Mouse (Mus musculus): ENCODE data around the gene Ccdc124. TPM values are rescaled to one million over a fixed set of nuclear protein-coding genes. Genes with fewer than 3 reads are reported as not detected.
A peak's percentile ranks its signal among the peaks of the same experiment; 100 is the strongest.

Ccdc124 gene
- polyA plus RNA-seq, 1 experiment from 2014 or later, result 95.8 TPM

- WGBS, result 32% methylated on average over 22 of the region's 22 CpGs
- no peak overlapping the region for H3K4me2 ChIP-seq
- H3K4me3 ChIP-seq, result no peak overlapping the region
- ATAC-seq (ENCODE audit: insufficient number of reproducible peaks, low FRiP score, low TSS enrichment, low read depth), result no peak
- H3K36me3 ChIP-seq, result peaks cover 7% of the 10 kb centered on the region; the same call in 1 of the 2 replicates
- no peaks in the 10 kb centered on the region for H3K9me3 ChIP-seq
- H3K27ac ChIP-seq, result no peak overlapping the region; the same call in 1 of the 2 replicates
- H3K27me3 ChIP-seq, result no peaks in the 10 kb centered on the region
- no peak overlapping the region for H3K9ac ChIP-seq
- peaks cover 31% of the 10 kb centered on the region for H3K4me1 ChIP-seq
Measured at GRCm38 (mm10) chr8:70841147-70842072, 32.3 kb downstream of the Ccdc124 start.

GRCm38 (mm10) chr8:70840590-70840989 lies 33.1 kb downstream of the Ccdc124 start:
- 61% methylated on average over 10 of the region's 10 CpGs for WGBS
- Histone ChIP-seq H3K36me3 (peaks cover 14% of the 10 kb centered on the region), H3K27ac (no peak overlapping the region; the same call in 1 of the 2 replicates)

GRCm38 (mm10) chr8:70839408-70840351 lies 34.1 kb downstream of the Ccdc124 start, which contains the start of gene Arrdc2:
TSS of gene Arrdc2 (minus strand) at chr8:70839720.
- peak; percentile 97 for ATAC-seq (ENCODE audit: insufficient number of reproducible peaks, low FRiP score, low TSS enrichment, low read depth)
- peak within 1 kb of the TSS; percentile 93 for H3K27ac ChIP-seq
- no peaks in the 10 kb centered on the region for H3K9me3 ChIP-seq
- peaks cover 21% of the 10 kb centered on the region for H3K36me3 ChIP-seq
- H3K4me1 ChIP-seq, result peaks cover 26% of the 10 kb centered on the region
- no peaks in the 10 kb centered on the region for H3K27me3 ChIP-seq
- peak within 1 kb of the TSS; percentile 68 for H3K4me3 ChIP-seq
- peak within 1 kb of the TSS; percentile 70 for H3K9ac ChIP-seq
- H3K4me2 ChIP-seq, result peak within 1 kb of the TSS; percentile 88
- WGBS, result 2% methylated on average over 55 of the region's 55 CpGs

More at GRCm38 (mm10) chr8:70840590-70840989, 33.1 kb downstream of the Ccdc124 start:
- H3K27me3 ChIP-seq, result no peaks in the 10 kb centered on the region
- no peak overlapping the region for H3K4me3 ChIP-seq
- H3K4me1 ChIP-seq, result peaks cover 31% of the 10 kb centered on the region
- no peaks in the 10 kb centered on the region for H3K9me3 ChIP-seq
- ATAC-seq (ENCODE audit: insufficient number of reproducible peaks, low FRiP score, low TSS enrichment, low read depth), result no peak
- H3K4me2 ChIP-seq, result no peak overlapping the region
- H3K9ac ChIP-seq, result no peak overlapping the region

GRCm38 (mm10) chr8:70838654-70839407 lies 34.9 kb downstream of the Ccdc124 start:
- Histone ChIP-seq H3K9ac (peak overlapping the region; percentile 70), H3K4me1 (peaks cover 20% of the 10 kb centered on the region), H3K36me3 (peaks cover 21% of the 10 kb centered on the region), H3K9me3 (no peaks in the 10 kb centered on the region), H3K4me2 (peak overlapping the region; percentile 88), H3K27me3 (no peaks in the 10 kb centered on the region), H3K4me3 (peak overlapping the region; percentile 68), H3K27ac (peak overlapping the region; percentile 93)
- ATAC-seq (ENCODE audit: insufficient number of reproducible peaks, low FRiP score, low TSS enrichment, low read depth), result peak; percentile 33; the same call in 1 of the 2 replicates
- WGBS, result 2% methylated on average over 66 of the region's 66 CpGs

GRCm38 (mm10) chr8:70836666-70837065 lies 37.1 kb downstream of the Ccdc124 start:
- ATAC-seq (ENCODE audit: insufficient number of reproducible peaks, low FRiP score, low TSS enrichment, low read depth), result no peak
- Histone ChIP-seq H3K4me1 (peaks cover 35% of the 10 kb centered on the region), H3K4me3 (no peak overlapping the region), H3K9me3 (no peaks in the 10 kb centered on the region), H3K4me2 (no peak overlapping the region), H3K36me3 (peaks cover 21% of the 10 kb centered on the region), H3K9ac (no peak overlapping the region), H3K27ac (no peak overlapping the region), H3K27me3 (no peaks in the 10 kb centered on the region)
- WGBS, result 90% methylated on average over 12 of the region's 12 CpGs

GRCm38 (mm10) chr8:70834071-70834470 lies 39.7 kb downstream of the Ccdc124 start:
- 98% methylated on average over 3 of the region's 3 CpGs for WGBS
- H3K9ac ChIP-seq, result no peak overlapping the region
- H3K36me3 ChIP-seq, result peaks cover 21% of the 10 kb centered on the region
- H3K4me1 ChIP-seq, result peaks cover 22% of the 10 kb centered on the region
- ATAC-seq (ENCODE audit: insufficient number of reproducible peaks, low FRiP score, low TSS enrichment, low read depth), result no peak
- no peak overlapping the region for H3K27ac ChIP-seq
- no peaks in the 10 kb centered on the region for H3K27me3 ChIP-seq
- no peak overlapping the region for H3K4me2 ChIP-seq
- H3K9me3 ChIP-seq, result no peaks in the 10 kb centered on the region
- no peak overlapping the region for H3K4me3 ChIP-seq

- ATAC-seq (ENCODE audit: insufficient number of reproducible peaks, low FRiP score, low TSS enrichment, low read depth), result no peak
- H3K9me3 ChIP-seq, result no peaks in the 10 kb centered on the region
- peaks cover 21% of the 10 kb centered on the region for H3K36me3 ChIP-seq
- H3K4me1 ChIP-seq, result peaks cover 18% of the 10 kb centered on the region
- no peak overlapping the region for H3K4me2 ChIP-seq
- no peak overlapping the region for H3K9ac ChIP-seq
- no peak overlapping the region for H3K4me3 ChIP-seq
- no peaks in the 10 kb centered on the region for H3K27me3 ChIP-seq
- 45% methylated on average over 15 of the region's 15 CpGs for WGBS
- H3K27ac ChIP-seq, result no peak overlapping the region
Measured at GRCm38 (mm10) chr8:70833520-70833919, 40.2 kb downstream of the Ccdc124 start.

GRCm38 (mm10) chr8:70833018-70833482 lies 40.7 kb downstream of the Ccdc124 start:
- Histone ChIP-seq H3K36me3 (peaks cover 21% of the 10 kb centered on the region), H3K4me1 (peaks cover 15% of the 10 kb centered on the region), H3K27me3 (no peaks in the 10 kb centered on the region), H3K27ac (no peak overlapping the region), H3K4me2 (no peak overlapping the region), H3K4me3 (no peak overlapping the region), H3K9ac (no peak overlapping the region), H3K9me3 (no peaks in the 10 kb centered on the region)
- ATAC-seq (ENCODE audit: insufficient number of reproducible peaks, low FRiP score, low TSS enrichment, low read depth), result no peak
- WGBS, result 46% methylated on average over 9 of the region's 9 CpGs

GRCm38 (mm10) chr8:70832371-70832770 lies 41.4 kb downstream of the Ccdc124 start:
- 68% methylated on average over 11 of the region's 11 CpGs for WGBS
- ATAC-seq (ENCODE audit: insufficient number of reproducible peaks, low FRiP score, low TSS enrichment, low read depth), result no peak
- H3K9me3 ChIP-seq, result no peaks in the 10 kb centered on the region
- no peak overlapping the region for H3K9ac ChIP-seq
- peaks cover 15% of the 10 kb centered on the region for H3K4me1 ChIP-seq
- H3K36me3 ChIP-seq, result peaks cover 21% of the 10 kb centered on the region
- no peaks in the 10 kb centered on the region for H3K27me3 ChIP-seq
- H3K4me2 ChIP-seq, result no peak overlapping the region
- H3K27ac ChIP-seq, result no peak overlapping the region
- no peak overlapping the region for H3K4me3 ChIP-seq

GRCm38 (mm10) chr8:70831517-70831916 lies 42.2 kb downstream of the Ccdc124 start:
- ATAC-seq (ENCODE audit: insufficient number of reproducible peaks, low FRiP score, low TSS enrichment, low read depth), result no peak
- H3K9me3 ChIP-seq, result no peaks in the 10 kb centered on the region
- no peak overlapping the region for H3K4me3 ChIP-seq
- H3K4me2 ChIP-seq, result no peak overlapping the region
- H3K27me3 ChIP-seq, result no peaks in the 10 kb centered on the region
- H3K27ac ChIP-seq, result no peak overlapping the region
- WGBS, result 81% methylated on average over 8 of the region's 8 CpGs
- peaks cover 16% of the 10 kb centered on the region for H3K36me3 ChIP-seq
- peaks cover 15% of the 10 kb centered on the region for H3K4me1 ChIP-seq
- H3K9ac ChIP-seq, result no peak overlapping the region

GRCm38 (mm10) chr8:70827796-70828195 lies 45.9 kb downstream of the Ccdc124 start:
- ATAC-seq (ENCODE audit: insufficient number of reproducible peaks, low FRiP score, low TSS enrichment, low read depth), result no peak
- Histone ChIP-seq H3K27me3 (no peaks in the 10 kb centered on the region), H3K4me1 (peaks cover 6% of the 10 kb centered on the region), H3K9me3 (no peaks in the 10 kb centered on the region), H3K4me3 (no peak overlapping the region), H3K9ac (no peak overlapping the region), H3K27ac (no peak overlapping the region), H3K4me2 (no peak overlapping the region), H3K36me3 (no peaks in the 10 kb centered on the region)
- WGBS, result 93% methylated on average over 1 of the region's 1 CpGs
